Mouse (Mus musculus) cortical plate, adult 2 months (tissue): ENCODE results near the gene Clec2i.

Experiments used
- CTCF ChIP-seq: fragments of 200-500 bp; IDR thresholded peaks from 2 replicates; pipeline ENCODE4 v1.5.1; 2011; ENCODE audit warnings: mild to moderate bottlenecking, control low read depth, low read length; ENCODE audit not compliant: insufficient read depth; ENCODE audit errors: extremely low read depth
- POLR2A ChIP-seq: fragments of 200-500 bp; IDR thresholded peaks from 2 replicates; pipeline ENCODE4 v1.6.1; 2011; ENCODE audit warnings: mild to moderate bottlenecking, low read length, control low read depth; ENCODE audit not compliant: insufficient read depth; ENCODE audit errors: extremely low read depth

DNA sequence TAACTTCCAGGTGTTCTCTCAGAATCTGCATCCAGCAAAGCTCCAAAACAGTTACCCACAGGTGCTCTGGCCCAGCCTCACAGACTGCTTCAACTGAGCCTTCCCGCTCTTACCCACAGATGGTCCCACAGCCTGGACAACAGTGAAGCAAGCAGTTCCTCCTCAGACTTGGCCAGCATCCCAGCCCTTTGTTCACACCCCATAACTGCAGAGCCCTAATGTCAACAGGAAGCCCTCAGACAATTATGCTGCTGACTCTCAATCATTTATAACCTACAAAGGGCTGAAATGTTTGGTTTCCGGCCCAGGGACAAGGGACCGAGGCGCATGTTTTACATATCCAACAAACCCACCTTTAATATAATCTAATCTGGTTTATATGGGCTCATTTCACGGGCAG, 31.1 kb upstream of the Clec2i start:
- no peak for TF ChIP-seq POLR2A
- TF ChIP-seq CTCF: no peak
